Mouse (Mus musculus): ENCODE data around the gene Arf4. TPM values are rescaled to one million over a fixed set of nuclear protein-coding genes. Genes with fewer than 3 reads are reported as not detected.

Arf4 gene
- polyA plus RNA-seq, 2 experiments = 51.2 to 140 TPM

- H3K4me2 ChIP-seq (ENCODE audit: low read depth) = no peak overlapping the region
- H3K27ac ChIP-seq = no peak overlapping the region
- no peaks in the 10 kb centered on the region for H3K27me3 ChIP-seq (ENCODE audit: control insufficient read depth, insufficient read depth, low read length)
- DNase-seq (ENCODE audit: low read depth in 3 of 3, low spot score in 3 of 3) = no peak
- no peak overlapping the region for H3K4me3 ChIP-seq (ENCODE audit: insufficient read depth in 1 of 2, low read depth in 2 of 2, low read length in 2 of 2)
- no peaks in the 10 kb centered on the region for H3K9me3 ChIP-seq (ENCODE audit: control insufficient read depth, low read length)
- H3K9ac ChIP-seq (replicated peaks) = no peak overlapping the region
- ATAC-seq (ENCODE audit: insufficient read depth) = no peak
- H3K36me3 ChIP-seq (replicated peaks; ENCODE audit: control insufficient read depth, insufficient read depth, low read depth) = peaks cover 22% of the 10 kb centered on the region
- no peaks in the 10 kb centered on the region for H3K4me1 ChIP-seq (replicated peaks; ENCODE audit: control insufficient read depth in 2 of 2, insufficient read depth in 2 of 2, low read length in 1 of 2)
- whole genome bisulfite sequencing (ENCODE audit: insufficient replicate concordance) = 53% methylated on average over 5 of the region's 5 CpGs
- TF ChIP-seq CTCF (IDR thresholded peaks at IDR 0.05; ENCODE audit: low read depth) (no peak), EP300 (IDR thresholded peaks at IDR 0.05; ENCODE audit: low read depth) (no peak)
These were observed 11.2 kb upstream of the Arf4 start for GRCm38 (mm10) chr14:26626605-26627140.

DNA sequence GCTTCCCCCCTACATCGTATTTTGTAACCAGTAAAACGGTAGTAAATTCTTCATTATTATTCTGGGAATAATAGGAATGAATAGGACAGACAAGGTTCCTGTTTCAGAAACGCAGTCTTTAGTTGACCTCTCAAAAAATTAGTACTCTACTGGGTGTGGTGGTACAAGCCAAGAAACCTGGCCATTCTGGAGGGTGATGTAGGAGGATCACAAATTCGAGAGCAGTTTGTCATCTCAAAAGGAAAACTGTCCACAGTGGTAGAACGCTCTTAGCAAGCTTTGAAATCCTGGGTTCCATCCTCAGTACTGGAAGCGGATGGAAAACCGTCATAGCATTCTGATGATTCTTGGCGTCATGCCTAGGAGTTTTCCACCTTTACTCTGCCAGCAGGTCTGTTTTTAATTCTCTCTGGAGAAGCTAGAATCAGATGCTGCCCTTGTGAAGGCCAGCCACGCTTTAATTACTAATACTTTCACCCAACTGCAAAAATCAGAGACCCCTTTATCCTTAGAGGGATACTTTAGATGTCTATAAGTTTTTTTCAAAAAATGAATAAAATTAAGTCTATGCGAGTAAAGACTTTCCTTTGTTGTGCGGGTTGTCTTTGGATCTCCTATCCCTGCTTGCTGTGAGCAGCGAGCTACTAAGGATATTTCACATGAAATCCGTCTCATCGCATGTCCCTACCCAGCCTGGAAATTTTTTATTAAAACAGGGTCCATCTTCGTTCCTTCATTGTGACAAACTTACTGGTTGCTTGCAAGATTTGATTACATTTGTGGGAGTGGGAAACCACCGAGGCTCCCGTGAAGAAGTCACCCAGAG lies 636 bp upstream of the Arf4 start:
- no peak for TF ChIP-seq CTCF (IDR thresholded peaks at IDR 0.05; ENCODE audit: low read depth)
- TF ChIP-seq EP300 (IDR thresholded peaks at IDR 0.05; ENCODE audit: low read depth) = no peak; the same call in 1 of the 2 replicates
- DNase-seq (ENCODE audit: low read depth in 3 of 3, low spot score in 3 of 3) = no peak
- peak overlapping the region; percentile 66 to 67 for H3K4me3 ChIP-seq (ENCODE audit: insufficient read depth in 1 of 2, low read depth in 2 of 2, low read length in 2 of 2)
- no peaks in the 10 kb centered on the region for H3K27me3 ChIP-seq (ENCODE audit: control insufficient read depth, insufficient read depth, low read length)
- peaks cover 4 to 12% of the 10 kb centered on the region in 2 experiments for H3K4me1 ChIP-seq (replicated peaks; ENCODE audit: control insufficient read depth in 2 of 2, insufficient read depth in 2 of 2, low read length in 1 of 2)
- H3K4me2 ChIP-seq (ENCODE audit: low read depth) = peak overlapping the region; percentile 90
- H3K9ac ChIP-seq (replicated peaks) = peak overlapping the region; percentile 63
- H3K27ac ChIP-seq = peak overlapping the region; percentile 74
- 23% methylated on average over 17 of the region's 17 CpGs for WGBS (ENCODE audit: insufficient replicate concordance)
- H3K36me3 ChIP-seq (replicated peaks; ENCODE audit: control insufficient read depth, insufficient read depth, low read depth) = no peaks in the 10 kb centered on the region
- ATAC-seq (ENCODE audit: insufficient read depth) = peak; percentile 16
- no peaks in the 10 kb centered on the region for H3K9me3 ChIP-seq (ENCODE audit: control insufficient read depth, low read length)

DNA sequence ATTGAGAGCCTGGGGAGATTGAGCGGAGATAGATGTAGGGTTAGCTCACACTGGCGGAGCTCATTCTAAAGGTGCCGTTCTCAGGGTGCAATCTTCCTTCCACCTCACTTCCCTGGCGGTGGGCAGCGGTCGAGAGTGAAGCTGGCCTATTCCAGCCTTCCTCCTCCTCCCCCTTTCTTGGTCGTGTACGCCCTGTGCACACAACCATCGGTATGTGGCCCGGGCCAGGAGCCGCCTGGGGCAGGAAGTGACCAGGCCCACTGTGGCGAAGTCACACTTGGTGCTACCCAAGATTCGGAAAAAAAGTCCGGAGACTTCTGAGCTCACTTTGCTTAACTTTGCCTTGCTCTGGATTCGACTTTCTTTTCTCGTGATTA lies 822 bp downstream of the Arf4 start:
- TF ChIP-seq CTCF (IDR thresholded peaks at IDR 0.05; ENCODE audit: low read depth) = 0 out of 2 replicates have a peak, but pooled peaks have one; percentile 17
- no peak for TF ChIP-seq EP300 (IDR thresholded peaks at IDR 0.05; ENCODE audit: low read depth)
- peaks cover 5 to 12% of the 10 kb centered on the region in 2 experiments for H3K4me1 ChIP-seq (replicated peaks; ENCODE audit: control insufficient read depth in 2 of 2, insufficient read depth in 2 of 2, low read length in 1 of 2)
- DNase-seq (ENCODE audit: low read depth in 3 of 3, low spot score in 3 of 3) (peak in 2 of 3 experiments; percentile 37 to 41), ATAC-seq (ENCODE audit: insufficient read depth) (0 out of 2 replicates have a peak, but pooled peaks have one; percentile 12)
- no peaks in the 10 kb centered on the region for H3K27me3 ChIP-seq (ENCODE audit: control insufficient read depth, insufficient read depth, low read length)
- H3K36me3 ChIP-seq (replicated peaks; ENCODE audit: control insufficient read depth, insufficient read depth, low read depth) = no peaks in the 10 kb centered on the region
- peak overlapping the region; percentile 92 for H3K4me2 ChIP-seq (ENCODE audit: low read depth)
- no peaks in the 10 kb centered on the region for H3K9me3 ChIP-seq (ENCODE audit: control insufficient read depth, low read length)
- H3K27ac ChIP-seq = peak overlapping the region; percentile 89
- peak overlapping the region; percentile 67 to 69 for H3K4me3 ChIP-seq (ENCODE audit: insufficient read depth in 1 of 2, low read depth in 2 of 2, low read length in 2 of 2)
- 0% methylated on average over 16 of the region's 16 CpGs for WGBS (ENCODE audit: insufficient replicate concordance)
- H3K9ac ChIP-seq (replicated peaks) = peak overlapping the region; percentile 93

DNA sequence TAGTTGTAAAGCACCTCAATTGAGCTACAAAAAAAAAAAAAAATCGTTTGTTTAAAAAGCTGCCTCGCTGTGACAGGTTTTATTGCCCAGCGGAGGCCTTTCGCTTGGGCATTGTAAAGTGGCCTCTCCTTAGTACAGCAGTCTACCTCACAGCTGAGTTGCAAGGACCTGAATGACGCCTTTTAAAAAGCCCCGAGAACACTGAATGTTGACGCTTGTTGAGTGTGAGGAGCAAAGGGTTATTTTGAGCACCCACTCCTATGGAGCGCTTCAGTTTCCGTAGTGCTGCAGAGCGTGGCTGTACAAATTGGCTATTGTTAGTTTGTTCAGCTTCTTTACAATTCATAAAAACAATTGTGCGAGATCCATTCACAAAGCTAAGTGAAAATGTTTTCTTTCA lies 1.4 kb downstream of the Arf4 start:
- WGBS (ENCODE audit: insufficient replicate concordance) = 4% methylated on average over 11 of the region's 11 CpGs
- TF ChIP-seq CTCF (IDR thresholded peaks at IDR 0.05; ENCODE audit: low read depth) = no peak
- TF ChIP-seq EP300 (IDR thresholded peaks at IDR 0.05; ENCODE audit: low read depth) = no peak
- peak overlapping the region; percentile 15; the same call in 1 of the 2 replicates for H3K27ac ChIP-seq
- H3K9ac ChIP-seq (replicated peaks) = peak overlapping the region; percentile 93
- no peaks in the 10 kb centered on the region for H3K9me3 ChIP-seq (ENCODE audit: control insufficient read depth, low read length)
- H3K4me1 ChIP-seq (replicated peaks; ENCODE audit: control insufficient read depth in 2 of 2, insufficient read depth in 2 of 2, low read length in 1 of 2) = peaks cover 5 to 12% of the 10 kb centered on the region in 2 experiments
- no peak for DNase-seq (ENCODE audit: low read depth in 3 of 3, low spot score in 3 of 3)
- H3K4me2 ChIP-seq (ENCODE audit: low read depth) = peak overlapping the region; percentile 92
- H3K27me3 ChIP-seq (ENCODE audit: control insufficient read depth, insufficient read depth, low read length) = no peaks in the 10 kb centered on the region
- no peaks in the 10 kb centered on the region for H3K36me3 ChIP-seq (replicated peaks; ENCODE audit: control insufficient read depth, insufficient read depth, low read depth)
- peak overlapping the region; percentile 67 to 69 for H3K4me3 ChIP-seq (ENCODE audit: insufficient read depth in 1 of 2, low read depth in 2 of 2, low read length in 2 of 2)
- ATAC-seq (ENCODE audit: insufficient read depth) = no peak

DNA sequence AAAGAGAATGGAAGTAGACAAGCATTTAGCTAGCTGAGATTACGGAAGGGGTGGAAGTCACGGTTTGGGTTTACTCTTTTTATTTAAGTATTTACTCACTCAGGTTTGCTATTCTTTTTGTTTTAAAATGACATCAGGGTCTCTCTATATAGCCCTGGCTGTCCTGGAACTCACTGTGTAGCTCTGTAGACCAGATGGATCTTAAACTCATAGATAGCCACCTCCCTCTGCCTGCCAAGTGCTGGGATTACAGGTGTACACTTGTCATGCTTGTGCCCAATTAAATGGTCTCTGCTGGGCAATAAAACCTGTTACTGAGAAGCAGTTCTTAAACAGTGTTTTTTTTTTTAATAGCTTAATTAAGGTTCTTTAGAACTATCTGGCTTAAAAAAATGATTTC lies 2.1 kb downstream of the Arf4 start:
- TF ChIP-seq EP300 (IDR thresholded peaks at IDR 0.05; ENCODE audit: low read depth) (no peak), CTCF (IDR thresholded peaks at IDR 0.05; ENCODE audit: low read depth) (peak; percentile 46)
- peak overlapping the region; percentile 93 for H3K9ac ChIP-seq (replicated peaks)
- no peak overlapping the region for H3K27ac ChIP-seq
- H3K4me2 ChIP-seq (ENCODE audit: low read depth) = peak overlapping the region; percentile 92
- no peak for ATAC-seq (ENCODE audit: insufficient read depth)
- H3K9me3 ChIP-seq (ENCODE audit: control insufficient read depth, low read length) = no peaks in the 10 kb centered on the region
- peaks cover 5 to 12% of the 10 kb centered on the region in 2 experiments for H3K4me1 ChIP-seq (replicated peaks; ENCODE audit: control insufficient read depth in 2 of 2, insufficient read depth in 2 of 2, low read length in 1 of 2)
- 54% methylated on average over 2 of the region's 2 CpGs for WGBS (ENCODE audit: insufficient replicate concordance)
- peak overlapping the region; percentile 67 to 69; a peak in 3 of 4 replicates for H3K4me3 ChIP-seq (ENCODE audit: insufficient read depth in 1 of 2, low read depth in 2 of 2, low read length in 2 of 2)
- peak in 1 of 3 experiments; percentile 38 for DNase-seq (ENCODE audit: low read depth in 3 of 3, low spot score in 3 of 3)
- no peaks in the 10 kb centered on the region for H3K36me3 ChIP-seq (replicated peaks; ENCODE audit: control insufficient read depth, insufficient read depth, low read depth)
- H3K27me3 ChIP-seq (ENCODE audit: control insufficient read depth, insufficient read depth, low read length) = no peaks in the 10 kb centered on the region

Data from liver, embryonic 14.5 days (tissue).